Mouse (Mus musculus) liver, embryonic 14.5 days (tissue): ENCODE results near the gene Pnpla7. TPM values are rescaled to one million over a fixed set of nuclear protein-coding genes. Genes with fewer than 3 reads are reported as not detected.
"Not testable (repeated sequence)": the region's sequence is repeated elsewhere in the genome, so short reads cannot be mapped to it uniquely, and the experiment has no call there.

Experiments used
- ATAC-seq: fragments of 200-750 bp; cut with Nextera tagmentation; 2 replicates; pipeline ENCODE4 v1.8.0; 2017; ENCODE audit warnings: moderate number of reproducible peaks, mild to moderate bottlenecking, moderate library complexity; ENCODE audit not compliant: insufficient read depth
- DNase-seq, 3 experiments: peaks; one replicate each; pipeline ENCODE4 v3.0.0-alpha.2; 2012 to 2013; ENCODE audit warnings: low read depth in 3 of 3, low spot score in 3 of 3
- H3K27ac ChIP-seq: fragments of 300-500 bp; sonication (generic); 2 replicates; pipeline ENCODE4 v1.5.1; 2014; ENCODE audit warnings: moderate library complexity, mild to moderate bottlenecking, control low read depth, inconsistent platforms
- H3K27me3 ChIP-seq: fragments of 300-500 bp; sonication (generic); 2 replicates; pipeline ENCODE4 v1.6.1; 2014; ENCODE audit warnings: mild to moderate bottlenecking, low read length, moderate library complexity; ENCODE audit not compliant: control insufficient read depth, insufficient read depth
- H3K36me3 ChIP-seq: fragments of 300-500 bp; sonication (generic); replicated peaks from 2 replicates; pipeline ENCODE4 v1.6.1; 2014; ENCODE audit warnings: low read depth; ENCODE audit not compliant: control insufficient read depth, insufficient read depth
- H3K4me1 ChIP-seq, 2 experiments: fragments of 200-500 bp in 1 of 2; fragments of 300-500 bp in 1 of 2; sonication (generic) in 1 of 2; replicated peaks; 2 replicates each; pipeline ENCODE4 v1.6.1; 2012 to 2014; ENCODE audit warnings: antibody characterized with exemption in 1 of 2, inconsistent platforms in 1 of 2, low read length in 1 of 2; ENCODE audit not compliant: control insufficient read depth in 2 of 2, insufficient read depth in 2 of 2
- H3K4me2 ChIP-seq: fragments of 300-500 bp; sonication (generic); 2 replicates; pipeline ENCODE4 v1.6.1; 2014; ENCODE audit warnings: low read depth, mild to moderate bottlenecking, control low read depth, moderate library complexity
- H3K4me3 ChIP-seq, 2 experiments: fragments of 200-500 bp in 1 of 2; fragments of 300-500 bp in 1 of 2; sonication (generic) in 1 of 2; 2 replicates each; pipeline ENCODE4 v1.5.1; 2012 to 2014; ENCODE audit warnings: low read depth in 2 of 2, low read length in 2 of 2, mild to moderate bottlenecking in 2 of 2, control low read depth in 1 of 2, inconsistent platforms in 1 of 2, moderate library complexity in 1 of 2; ENCODE audit not compliant: insufficient read depth in 1 of 2
- H3K9ac ChIP-seq: fragments of 300-500 bp; sonication (generic); replicated peaks from 2 replicates; pipeline ENCODE4 v1.6.1; 2014; ENCODE audit warnings: mild to moderate bottlenecking, control low read depth, moderate library complexity
- H3K9me3 ChIP-seq: fragments of 300-500 bp; sonication (generic); 2 replicates; pipeline ENCODE4 v1.6.1; 2016; ENCODE audit warnings: low read length, mixed read lengths; ENCODE audit not compliant: control insufficient read depth
- CTCF ChIP-seq: IDR thresholded peaks from 2 replicates; pipeline ENCODE4 v1.5.1; 2016; ENCODE audit warnings: antibody characterized with exemption, low read depth, control low read depth
- EP300 ChIP-seq: IDR thresholded peaks from 2 replicates; pipeline ENCODE4 v1.6.1; 2016; ENCODE audit warnings: antibody characterized with exemption, low read depth
- WGBS: fragments of 180-500 bp; shearing (Covaris S2); extraction: QIAGEN DNeasy Blood & Tissue Kit; methylation state at CpG from one replicate; pipeline ENCODE4 v1.1.7; 2014; ENCODE audit not compliant: insufficient replicate concordance; 5-methylcytosine and 5-hydroxymethylcytosine counted together
- polyA plus RNA-seq, 2 experiments: library from polyadenylated mRNA; depleted of rRNA in 1 of 2; stranded (reverse) in 1 of 2; unstranded in 1 of 2; fragments of >200 nt; fragmentation: Nextera tagmentation in 1 of 2; extraction: Ambion mirVana in 1 of 2; gene quantifications; 2 replicates each; pipeline versions ENCODE4 v1.2.1 to v1.2.3; 2012 to 2014

The Pnpla7 gene
- polyA plus RNA-seq, 2 experiments: 9.6 to 11.0 TPM

GRCm38 (mm10) chr2:24962304-24963000 lies 13.4 kb upstream of the Pnpla7 start, which contains the start of gene Dph7:
TSS of gene Dph7 (plus strand) at chr2:24962400.
- Histone ChIP-seq H3K9ac (peak within 1 kb of the TSS; percentile 78), H3K27ac (no peak within 1 kb of the TSS), H3K27me3 (no peaks in the 10 kb centered on the region), H3K4me1 (peaks cover 6% of the 10 kb centered on the region in 2 experiments), H3K4me2 (peak within 1 kb of the TSS; percentile 74), H3K9me3 (no peaks in the 10 kb centered on the region), H3K36me3 (peaks cover 32% of the 10 kb centered on the region), H3K4me3 (peak within 1 kb of the TSS; percentile 70 to 72)
- ATAC-seq: peak; percentile 85
- TF ChIP-seq EP300 (no peak), CTCF (peak; percentile 98)
- DNase-seq: peak; percentile 69 to 75 (median 70)
- WGBS: 1% methylated on average over 28 of the region's 28 CpGs

- WGBS: 60% methylated on average over 4 of the region's 4 CpGs
- no peaks in the 10 kb centered on the region for H3K27me3 ChIP-seq
- ATAC-seq: no peak
These were observed 5.4 kb upstream of the Pnpla7 start for GRCm38 (mm10) chr2:24970386-24970785.

GRCm38 (mm10) chr2:24974452-24974851 lies 1.4 kb upstream of the Pnpla7 start:
- WGBS: under 1% methylated on average over 17 of the region's 17 CpGs

More at GRCm38 (mm10) chr2:24970386-24970785, 5.4 kb upstream of the Pnpla7 start:
- Histone ChIP-seq H3K36me3 (peaks cover 23% of the 10 kb centered on the region), H3K4me1 (peaks cover 5 to 6% of the 10 kb centered on the region in 2 experiments; a peak in 2 of 4 replicates), H3K27ac (no peak overlapping the region), H3K4me2 (no peak overlapping the region), H3K9me3 (no peaks in the 10 kb centered on the region), H3K9ac (no peak overlapping the region), H3K4me3 (no peak overlapping the region)
- DNase-seq: no peak
- TF ChIP-seq CTCF (no peak), EP300 (no peak)

GRCm38 (mm10) chr2:24974906-24975703 lies 728 bp upstream of the Pnpla7 start, which contains the start of gene Mrpl41:
TSS of gene Mrpl41 (minus strand) at chr2:24975098.
- peaks cover 19 to 28% of the 10 kb centered on the region in 2 experiments for H3K4me1 ChIP-seq
- no peaks in the 10 kb centered on the region for H3K9me3 ChIP-seq
- H3K36me3 ChIP-seq: peaks cover 7% of the 10 kb centered on the region; the same call in 1 of the 2 replicates
- peak within 1 kb of the TSS; percentile 75 to 88 for H3K4me3 ChIP-seq
- peak within 1 kb of the TSS; percentile 100 for H3K4me2 ChIP-seq
- ATAC-seq (peak; percentile 94), DNase-seq (peak; percentile 92 to 94 (median 94))
- peak within 1 kb of the TSS; percentile 95 for H3K27ac ChIP-seq
- H3K27me3 ChIP-seq: no peaks in the 10 kb centered on the region
- H3K9ac ChIP-seq: peak within 1 kb of the TSS; percentile 82
- under 1% methylated on average over 64 of the region's 64 CpGs for WGBS
- TF ChIP-seq EP300 (no peak), CTCF (no peak)

More at GRCm38 (mm10) chr2:24974452-24974851, 1.4 kb upstream of the Pnpla7 start:
- H3K36me3 ChIP-seq, H3K9me3 ChIP-seq, H3K27me3 ChIP-seq, DNase-seq: not testable (repeated sequence)
- Histone ChIP-seq H3K4me1 (peaks cover 19 to 28% of the 10 kb centered on the region in 2 experiments), H3K9ac (peak overlapping the region; percentile 82), H3K4me3 (peak overlapping the region; percentile 75 to 88), H3K27ac (peak overlapping the region; percentile 51), H3K4me2 (peak overlapping the region; percentile 100)
- peak; percentile 14 for ATAC-seq

- Histone ChIP-seq H3K4me1 (peaks cover 19 to 28% of the 10 kb centered on the region in 2 experiments), H3K4me3 (peak overlapping the region; percentile 55 to 75), H3K4me2 (peak overlapping the region; percentile 100), H3K9ac (peak overlapping the region; percentile 65), H3K27me3 (no peaks in the 10 kb centered on the region), H3K9me3 (no peaks in the 10 kb centered on the region), H3K36me3 (peaks cover 7% of the 10 kb centered on the region), H3K27ac (peak overlapping the region; percentile 95)
- DNase-seq: peak; percentile 73 to 75 (median 75)
- TF ChIP-seq EP300 (peak; percentile 63), CTCF (peak; percentile 17; the same call in 1 of the 2 replicates)
- WGBS: 16% methylated on average over 5 of the region's 5 CpGs
- ATAC-seq: peak; percentile 54
These were observed 1.1 kb downstream of the Pnpla7 start for GRCm38 (mm10) chr2:24976960-24977359.
